Mouse (Mus musculus) hindbrain, embryonic 15.5 days (tissue): ENCODE results near the gene Atp11b. TPM values are rescaled to one million over a fixed set of nuclear protein-coding genes. Genes with fewer than 3 reads are reported as not detected.

Experiments used
- ATAC-seq: fragments of 200-750 bp; cut with Nextera tagmentation; 2 replicates; pipeline ENCODE4 v1.8.0; 2017; ENCODE audit warnings: low read depth, moderate number of reproducible peaks, moderate TSS enrichment; ENCODE audit not compliant: low FRiP score
- H3K27ac ChIP-seq: fragments of 300-500 bp; sonication (generic); replicated peaks from 2 replicates; pipeline ENCODE4 v1.5.1; 2015; ENCODE audit warnings: mild to moderate bottlenecking, inconsistent platforms
- H3K27me3 ChIP-seq: fragments of 300-500 bp; sonication (generic); 2 replicates; pipeline ENCODE4 v1.6.1; 2015; ENCODE audit warnings: control low read depth, inconsistent platforms
- H3K36me3 ChIP-seq: fragments of 300-500 bp; sonication (generic); 2 replicates; pipeline ENCODE4 v1.6.1; 2015; ENCODE audit warnings: control low read depth, inconsistent platforms
- H3K4me1 ChIP-seq: fragments of 300-500 bp; sonication (generic); replicated peaks from 2 replicates; pipeline ENCODE4 v1.6.1; 2015; ENCODE audit warnings: control low read depth, inconsistent platforms
- H3K4me2 ChIP-seq: fragments of 300-500 bp; sonication (generic); 2 replicates; pipeline ENCODE4 v1.6.1; 2015; ENCODE audit warnings: moderate library complexity, mild to moderate bottlenecking, inconsistent platforms
- H3K4me3 ChIP-seq: fragments of 300-500 bp; sonication (generic); 2 replicates; pipeline ENCODE4 v1.5.1; 2015; ENCODE audit warnings: mild to moderate bottlenecking, inconsistent platforms
- H3K9ac ChIP-seq: fragments of 300-500 bp; sonication (generic); 2 replicates; pipeline ENCODE4 v1.6.1; 2015; ENCODE audit warnings: inconsistent platforms
- H3K9me3 ChIP-seq: fragments of 300-500 bp; sonication (generic); 2 replicates; pipeline ENCODE4 v1.6.1; 2016; ENCODE audit warnings: control low read depth, inconsistent platforms
- WGBS: fragments of 180-500 bp; shearing (Covaris S2); methylation state at CpG from one replicate; pipeline ENCODE4 v1.1.7; 2015; 5-methylcytosine and 5-hydroxymethylcytosine counted together
- polyA plus RNA-seq: library from polyadenylated mRNA; unstranded; fragments of >200 nt; fragmentation: Nextera tagmentation; extraction: Ambion mirVana; gene quantifications from 2 replicates; pipeline ENCODE4 v1.2.1, GENCODE M21; 2015

Gene Atp11b
- polyA plus RNA-seq, 1 experiment from 2014 or later = 40.4 TPM

DNA sequence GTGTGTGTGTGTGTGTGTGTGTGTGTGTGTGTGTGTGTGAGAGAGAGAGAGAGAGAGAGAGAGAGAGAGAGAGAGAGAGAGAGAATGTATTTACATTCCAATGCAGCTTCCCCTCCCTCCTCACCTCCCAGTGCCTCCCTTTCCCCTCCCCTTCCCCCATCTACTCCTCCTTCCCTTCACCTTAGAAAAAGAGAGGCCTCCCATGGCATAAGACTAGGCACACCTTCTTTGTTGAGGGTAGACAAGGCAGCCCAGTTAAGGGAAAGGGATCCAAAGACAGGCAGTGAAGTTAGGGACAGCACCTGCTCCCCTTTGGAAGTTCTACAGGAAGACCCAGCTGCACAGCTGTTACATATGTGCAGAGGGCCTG lies 21.1 kb upstream of the Atp11b start:
- no peak for ATAC-seq
- Histone ChIP-seq H3K9ac (no peak overlapping the region), H3K4me2 (no peak overlapping the region), H3K27ac (no peak overlapping the region), H3K4me1 (no peaks in the 10 kb centered on the region), H3K4me3 (no peak overlapping the region), H3K27me3 (no peaks in the 10 kb centered on the region), H3K36me3 (no peaks in the 10 kb centered on the region), H3K9me3 (no peaks in the 10 kb centered on the region)

DNA sequence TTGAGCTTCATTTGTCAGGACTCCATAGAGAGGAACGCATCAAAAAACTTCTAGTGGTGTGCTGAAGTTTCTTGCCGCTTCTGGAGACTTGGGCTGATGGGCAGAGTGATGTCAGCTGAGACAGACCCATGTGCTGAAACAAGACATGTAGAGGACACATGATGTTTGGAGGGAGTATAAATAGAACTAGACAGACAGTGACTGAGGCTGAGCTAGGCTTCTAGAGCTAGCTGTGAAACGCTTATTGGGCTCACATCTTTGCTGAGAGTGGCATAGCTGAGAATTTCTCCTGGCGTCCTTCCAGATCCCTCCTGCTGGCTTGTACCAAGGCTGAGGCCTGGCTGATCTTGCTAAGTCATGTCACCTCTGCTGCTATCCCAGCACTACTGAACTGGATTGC lies 19.4 kb upstream of the Atp11b start:
- H3K36me3 ChIP-seq = no peaks in the 10 kb centered on the region
- no peak overlapping the region for H3K9ac ChIP-seq
- no peak for ATAC-seq
- H3K9me3 ChIP-seq = no peaks in the 10 kb centered on the region
- H3K4me2 ChIP-seq = no peak overlapping the region
- H3K27me3 ChIP-seq = no peaks in the 10 kb centered on the region
- no peak overlapping the region for H3K4me3 ChIP-seq
- H3K27ac ChIP-seq = no peak overlapping the region
- H3K4me1 ChIP-seq = no peaks in the 10 kb centered on the region
- 86% methylated on average over 4 of the region's 4 CpGs for WGBS

DNA sequence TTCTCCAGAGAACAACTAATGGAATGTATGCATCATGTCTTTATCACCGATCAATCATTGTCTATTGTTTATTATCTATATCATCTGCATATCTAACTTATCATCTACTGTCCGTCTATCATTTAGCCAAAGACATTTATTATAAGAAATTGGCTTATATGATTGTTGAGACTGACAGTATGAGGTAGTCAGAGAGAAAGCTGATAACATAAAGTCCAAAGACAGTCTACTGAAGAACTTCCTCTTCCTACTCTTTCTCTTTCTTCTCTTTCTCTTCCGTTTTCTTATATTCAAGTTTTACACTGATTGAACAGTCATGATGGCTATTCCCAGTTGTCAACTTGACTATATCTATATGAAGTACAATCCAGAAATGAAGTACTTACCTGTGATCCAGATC lies 15.8 kb upstream of the Atp11b start:
- no peak overlapping the region for H3K4me2 ChIP-seq
- 89% methylated on average over 3 of the region's 3 CpGs for WGBS
- no peaks in the 10 kb centered on the region for H3K4me1 ChIP-seq

DNA sequence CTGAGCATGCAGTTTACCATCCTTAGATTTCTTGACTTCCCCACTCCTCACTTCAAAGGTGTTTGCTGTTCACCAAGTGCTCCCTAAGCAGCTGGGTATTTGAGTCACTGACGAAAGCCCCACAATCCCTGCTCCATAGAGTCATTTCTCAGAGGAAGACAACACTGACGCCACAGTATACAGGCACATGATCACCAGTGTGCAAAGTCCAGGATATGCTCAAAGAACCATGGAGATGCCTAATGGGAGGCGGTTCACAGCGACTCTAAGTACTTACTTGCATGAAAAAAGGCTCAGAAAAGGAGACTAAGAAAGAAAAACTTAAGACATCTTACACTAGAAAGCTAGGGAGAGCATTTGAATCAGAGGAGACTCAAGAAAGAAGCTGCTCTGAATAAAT lies 8.9 kb upstream of the Atp11b start:
- H3K36me3 ChIP-seq = no peaks in the 10 kb centered on the region
- H3K9me3 ChIP-seq = no peaks in the 10 kb centered on the region
- 55% methylated on average over 4 of the region's 4 CpGs for WGBS
- H3K4me3 ChIP-seq = no peak overlapping the region
- no peak overlapping the region for H3K9ac ChIP-seq
- H3K4me1 ChIP-seq = no peaks in the 10 kb centered on the region
- H3K27me3 ChIP-seq = no peaks in the 10 kb centered on the region
- H3K27ac ChIP-seq = no peak overlapping the region
- no peak overlapping the region for H3K4me2 ChIP-seq
- no peak for ATAC-seq

More for the DNA sequence above, 15.8 kb upstream of the Atp11b start:
- Histone ChIP-seq H3K9ac (no peak overlapping the region), H3K36me3 (no peaks in the 10 kb centered on the region), H3K9me3 (no peaks in the 10 kb centered on the region), H3K4me3 (no peak overlapping the region), H3K27me3 (no peaks in the 10 kb centered on the region), H3K27ac (no peak overlapping the region)
- ATAC-seq = no peak

DNA sequence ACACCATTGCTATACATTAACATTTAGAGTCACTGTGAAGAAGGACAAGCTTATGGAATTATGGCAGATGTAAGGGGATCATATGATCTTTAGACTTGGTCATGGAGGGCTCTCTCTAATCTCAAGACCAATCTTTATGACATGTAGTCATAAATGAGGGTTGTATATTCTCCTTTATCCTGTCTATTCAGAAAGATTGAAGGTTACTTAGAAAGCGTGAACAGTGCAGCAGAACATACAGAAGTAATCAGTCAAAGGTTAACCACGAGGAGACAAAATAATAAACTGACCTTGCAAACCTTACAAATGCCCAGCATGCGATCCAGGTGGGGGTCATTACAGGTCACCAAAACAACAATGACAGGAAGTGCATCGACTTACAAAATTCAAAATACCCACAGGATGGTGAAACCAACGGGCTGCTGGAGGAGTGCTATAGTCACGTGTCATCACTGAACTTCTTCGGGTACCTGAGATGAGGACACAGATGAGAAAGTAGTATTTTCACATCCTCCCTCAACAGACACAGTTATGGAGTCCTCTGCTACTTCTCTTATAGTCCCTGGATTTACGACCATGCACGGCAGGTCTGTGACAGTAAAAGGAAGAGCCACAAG lies 7.0 kb upstream of the Atp11b start:
- Histone ChIP-seq H3K9ac (no peak overlapping the region), H3K27me3 (no peaks in the 10 kb centered on the region), H3K36me3 (no peaks in the 10 kb centered on the region), H3K4me1 (no peaks in the 10 kb centered on the region), H3K4me3 (no peak overlapping the region), H3K9me3 (no peaks in the 10 kb centered on the region), H3K4me2 (no peak overlapping the region), H3K27ac (no peak overlapping the region)
- 68% methylated on average over 9 of the region's 9 CpGs for WGBS
- no peak for ATAC-seq

DNA sequence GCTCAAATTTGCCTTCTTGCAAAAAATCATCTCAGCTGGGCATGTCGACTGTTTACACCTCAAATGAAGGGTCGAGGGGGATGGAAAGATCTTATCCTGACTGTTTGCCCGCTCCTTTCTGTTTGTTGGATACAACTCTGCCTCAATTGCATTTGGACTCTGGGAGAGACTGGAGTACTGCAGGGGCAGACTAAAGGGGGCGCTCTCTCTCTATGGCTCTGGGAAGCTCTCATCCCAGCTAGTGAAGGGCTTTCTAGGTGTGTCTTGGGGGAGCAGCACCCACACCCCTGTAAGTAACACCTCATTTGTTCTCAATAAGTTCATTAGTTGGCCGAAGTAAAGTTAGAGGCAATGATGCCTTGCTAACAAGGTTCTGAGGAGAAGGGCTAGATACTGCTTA lies 3.6 kb upstream of the Atp11b start:
- H3K27ac ChIP-seq = no peak overlapping the region
- no peak overlapping the region for H3K4me2 ChIP-seq
- H3K4me3 ChIP-seq = no peak overlapping the region
- no peak for ATAC-seq
- WGBS = 56% methylated on average over 5 of the region's 5 CpGs
- no peak overlapping the region for H3K9ac ChIP-seq
- H3K36me3 ChIP-seq = no peaks in the 10 kb centered on the region
- H3K27me3 ChIP-seq = no peaks in the 10 kb centered on the region
- H3K4me1 ChIP-seq = peaks cover 2% of the 10 kb centered on the region
- no peaks in the 10 kb centered on the region for H3K9me3 ChIP-seq

DNA sequence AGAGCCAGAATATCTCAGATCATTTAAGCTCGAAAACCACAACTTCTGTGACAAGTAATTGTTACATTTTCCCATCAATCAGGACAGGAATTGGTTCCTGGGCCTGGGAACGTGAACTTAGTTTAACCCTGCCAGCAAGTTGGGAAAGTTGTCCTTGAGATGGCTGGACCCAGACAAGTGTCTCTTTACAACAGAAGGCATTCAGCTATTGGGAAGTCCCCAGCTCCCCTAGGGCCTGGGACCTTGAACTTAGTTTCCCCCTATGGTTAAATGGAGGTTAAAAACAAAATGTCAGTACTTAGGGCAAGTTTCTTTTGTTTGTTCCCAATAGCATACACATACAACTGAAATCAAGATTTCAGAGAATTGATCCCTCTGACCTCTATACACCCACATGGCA lies 2.2 kb upstream of the Atp11b start:
- WGBS = 50% methylated on average over 2 of the region's 2 CpGs
- no peak for ATAC-seq

DNA sequence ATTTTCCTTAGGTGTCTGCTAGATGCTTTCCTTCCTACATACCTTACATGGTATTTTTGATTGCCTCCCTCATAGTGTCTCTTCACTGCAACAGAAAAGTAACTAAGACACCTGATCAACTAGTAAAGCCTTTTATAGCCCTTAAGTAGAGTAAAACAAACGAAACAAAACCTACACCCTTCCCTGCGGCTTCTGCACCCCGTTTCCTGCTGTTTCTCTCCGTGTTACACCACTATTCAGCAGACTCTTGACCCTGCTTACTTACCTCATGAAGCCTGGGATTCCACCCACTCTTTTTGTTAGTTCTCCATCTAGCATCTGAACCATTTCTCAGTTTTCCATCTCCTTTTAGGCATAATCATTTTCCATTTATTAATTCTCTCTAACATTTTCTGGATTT lies 8.8 kb downstream of the Atp11b start:
- Histone ChIP-seq H3K9me3 (no peaks in the 10 kb centered on the region), H3K9ac (no peak overlapping the region), H3K27me3 (no peaks in the 10 kb centered on the region), H3K4me3 (no peak overlapping the region), H3K4me1 (no peaks in the 10 kb centered on the region), H3K36me3 (no peaks in the 10 kb centered on the region), H3K27ac (no peak overlapping the region), H3K4me2 (no peak overlapping the region)
- WGBS = 71% methylated on average over 4 of the region's 4 CpGs
- ATAC-seq = no peak

More for the DNA sequence above, 2.2 kb upstream of the Atp11b start:
- Histone ChIP-seq H3K36me3 (no peaks in the 10 kb centered on the region), H3K9me3 (no peaks in the 10 kb centered on the region), H3K9ac (no peak overlapping the region), H3K27me3 (no peaks in the 10 kb centered on the region), H3K4me2 (no peak overlapping the region), H3K4me3 (no peak overlapping the region), H3K4me1 (peaks cover 9% of the 10 kb centered on the region), H3K27ac (no peak overlapping the region)

DNA sequence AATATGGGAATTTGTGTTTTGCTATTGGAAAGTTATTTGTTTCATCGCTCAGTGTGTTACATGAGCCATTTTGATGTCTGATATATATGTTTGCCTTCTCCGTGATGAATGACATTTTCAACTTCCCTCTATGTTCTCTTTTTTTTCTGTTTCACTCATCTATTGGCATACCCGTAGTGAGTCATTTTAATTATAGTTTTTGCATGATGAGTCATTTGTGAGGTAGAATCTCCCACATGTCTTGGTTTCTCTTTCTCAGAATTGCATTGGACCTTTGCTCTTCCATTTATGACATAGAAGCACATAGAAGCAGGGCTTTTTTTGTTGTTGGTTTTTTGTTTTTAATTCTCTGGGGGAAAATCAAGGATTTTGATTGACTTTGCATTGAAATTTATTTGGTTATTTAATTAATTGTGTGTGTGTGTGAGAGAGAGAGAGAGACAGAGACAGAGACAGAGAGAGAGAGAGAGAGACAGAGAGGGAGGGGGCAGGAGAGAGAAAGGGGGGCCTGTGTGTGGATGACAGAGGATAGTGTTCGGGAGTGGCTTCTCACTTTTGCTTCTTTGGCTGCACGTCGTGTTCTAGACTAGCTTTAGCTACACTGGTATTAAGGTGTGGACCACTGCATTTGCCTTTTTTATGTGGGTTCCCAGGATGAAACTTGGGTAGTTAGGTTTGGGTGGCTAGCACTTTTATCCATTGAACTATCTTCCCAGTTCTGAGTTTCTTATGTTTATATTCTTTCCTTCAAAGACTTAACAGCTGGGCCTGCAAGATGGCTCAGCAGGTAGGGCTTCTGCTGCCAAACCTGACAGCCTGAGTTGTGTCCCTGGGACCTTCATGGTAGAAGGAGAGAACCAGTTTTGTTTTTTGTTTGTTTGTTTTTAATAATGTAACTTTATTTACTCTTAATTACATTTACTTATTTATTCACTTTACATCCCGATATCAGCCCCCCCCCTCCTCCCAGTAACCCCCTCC lies 11.0 kb downstream of the Atp11b start:
- WGBS = 82% methylated on average over 7 of the region's 7 CpGs
- Histone ChIP-seq H3K9me3 (no peaks in the 10 kb centered on the region), H3K4me3 (no peak overlapping the region), H3K9ac (no peak overlapping the region), H3K27ac (no peak overlapping the region), H3K4me1 (no peaks in the 10 kb centered on the region), H3K36me3 (peaks cover 5% of the 10 kb centered on the region; the same call in 1 of the 2 replicates), H3K4me2 (no peak overlapping the region), H3K27me3 (no peaks in the 10 kb centered on the region)
- no peak for ATAC-seq

DNA sequence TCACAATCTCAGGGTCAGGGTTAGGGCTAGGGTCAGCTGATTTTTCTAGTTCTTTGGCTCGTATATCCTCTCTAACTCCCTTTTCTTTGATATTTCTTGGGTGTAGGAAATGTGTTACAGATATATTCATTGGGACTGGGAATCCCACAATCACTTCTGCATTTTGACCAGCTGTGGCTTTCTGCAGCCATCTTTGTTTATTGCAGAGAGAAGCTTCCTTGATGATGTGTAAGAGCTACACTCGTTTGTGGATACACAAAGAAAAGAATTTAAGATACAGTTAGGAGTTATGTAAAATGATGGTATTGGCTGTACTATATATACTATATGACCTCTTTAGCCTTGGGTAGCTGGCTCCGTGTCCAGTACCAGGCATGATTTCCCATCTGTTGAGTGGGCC lies 25.8 kb downstream of the Atp11b start:
- no peak for ATAC-seq
- no peaks in the 10 kb centered on the region for H3K9me3 ChIP-seq
- H3K36me3 ChIP-seq = no peaks in the 10 kb centered on the region
- no peaks in the 10 kb centered on the region for H3K27me3 ChIP-seq
- no peak overlapping the region for H3K4me2 ChIP-seq
- no peaks in the 10 kb centered on the region for H3K4me1 ChIP-seq
- H3K9ac ChIP-seq = no peak overlapping the region
- no peak overlapping the region for H3K27ac ChIP-seq
- WGBS = 88% methylated on average over 3 of the region's 3 CpGs
- no peak overlapping the region for H3K4me3 ChIP-seq

DNA sequence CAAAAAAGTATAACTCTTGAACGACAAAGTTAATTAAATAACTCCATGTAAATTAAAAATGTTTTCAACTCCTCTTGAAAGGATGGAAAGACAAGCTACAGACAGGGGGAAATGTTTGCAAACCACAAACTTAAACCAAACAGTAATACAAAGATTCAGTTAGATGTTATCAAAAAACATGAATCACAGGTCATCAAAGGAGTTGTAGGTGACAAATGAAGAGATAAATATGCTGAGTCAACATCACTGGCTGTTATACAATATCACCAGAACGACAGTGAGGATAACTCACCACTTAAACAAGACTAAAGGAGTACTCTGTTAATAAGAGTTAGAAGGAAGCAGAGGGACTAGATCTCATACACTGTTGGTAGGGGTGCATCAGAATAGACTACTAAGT lies 48.1 kb downstream of the Atp11b start:
- Histone ChIP-seq H3K27me3 (no peaks in the 10 kb centered on the region), H3K4me3 (no peak overlapping the region), H3K4me1 (no peaks in the 10 kb centered on the region), H3K9ac (no peak overlapping the region), H3K27ac (no peak overlapping the region), H3K9me3 (no peaks in the 10 kb centered on the region), H3K36me3 (peaks cover 27% of the 10 kb centered on the region), H3K4me2 (no peak overlapping the region)
- ATAC-seq = no peak
- WGBS = 93% methylated on average over 2 of the region's 2 CpGs

DNA sequence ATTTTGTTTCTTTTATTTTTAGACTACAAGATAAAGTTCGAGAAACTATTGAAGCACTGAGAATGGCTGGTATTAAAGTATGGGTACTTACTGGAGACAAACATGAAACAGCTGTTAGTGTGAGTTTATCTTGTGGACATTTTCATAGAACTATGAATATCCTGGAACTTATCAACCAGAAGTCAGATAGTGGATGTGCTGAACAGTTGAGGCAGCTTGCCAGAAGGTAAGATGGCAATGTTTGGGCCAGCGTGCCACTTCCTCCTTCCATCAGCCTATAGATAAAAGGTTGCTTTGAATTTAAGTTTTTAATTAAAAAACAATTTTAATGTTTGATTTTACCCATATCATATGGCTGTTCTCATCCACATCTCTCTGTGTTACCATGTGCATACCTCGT lies 66.0 kb downstream of the Atp11b start:
- no peaks in the 10 kb centered on the region for H3K4me1 ChIP-seq
- H3K4me2 ChIP-seq = no peak overlapping the region
- no peak for ATAC-seq
- H3K4me3 ChIP-seq = no peak overlapping the region
- no peak overlapping the region for H3K9ac ChIP-seq
- no peak overlapping the region for H3K27ac ChIP-seq
- no peaks in the 10 kb centered on the region for H3K27me3 ChIP-seq
- 95% methylated on average over 3 of the region's 3 CpGs for WGBS
- no peaks in the 10 kb centered on the region for H3K9me3 ChIP-seq
- peaks cover 27% of the 10 kb centered on the region for H3K36me3 ChIP-seq
